Mouse (Mus musculus): Measurements from ENCODE around the gene Alkbh1. TPM values are rescaled to one million over a fixed set of nuclear protein-coding genes. Genes with fewer than 3 reads are reported as not detected.

Gene Alkbh1
- total and polyA plus RNA-seq, 3 experiments, result 41.4 to 48.9 TPM; not detected in 1

DNA sequence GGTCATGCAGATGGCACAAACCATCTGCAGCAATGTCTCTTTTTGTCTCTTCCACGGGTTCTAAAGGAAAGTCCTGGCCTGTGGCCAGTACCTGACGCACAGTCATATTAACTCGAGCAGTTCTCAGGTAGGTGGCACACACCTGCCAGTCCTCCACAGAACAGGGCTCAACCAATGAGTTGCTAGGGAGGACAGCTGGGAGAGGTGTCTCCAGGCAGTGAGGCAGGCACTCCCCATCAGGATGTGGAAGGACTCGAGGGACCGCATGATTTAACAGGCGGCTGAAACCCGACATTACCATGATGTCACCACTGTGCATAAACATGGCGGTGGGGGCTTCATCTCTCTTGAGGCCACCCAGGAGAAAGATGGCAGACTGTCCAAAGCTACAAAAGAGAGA lies 14.9 kb downstream of the Alkbh1 start:
- DNase-seq (ENCODE audit: low read depth, low spot score), result no peak
- Histone ChIP-seq H3K9ac (ENCODE audit: control insufficient read depth, low read depth, low read length, poor library complexity, severe bottlenecking) (no peak overlapping the region), H3K27me3 (ENCODE audit: control insufficient read depth in 1 of 2, insufficient read depth in 2 of 2, low read length in 2 of 2) (no peaks in the 10 kb centered on the region), H3K27ac (ENCODE audit: control insufficient read depth, low read depth, low read length) (no peak overlapping the region), H3K4me1 (ENCODE audit: control insufficient read depth in 1 of 2, insufficient read depth in 2 of 2, low read length in 2 of 2) (peaks cover 0 to 3% of the 10 kb centered on the region in 2 experiments; a peak in 2 of 4 replicates), H3K79me2 (ENCODE audit: control insufficient read depth, insufficient read depth, low read length, poor library complexity) (no peaks in the 10 kb centered on the region; the same call in 1 of the 2 replicates), H3K9me3 (replicated peaks; ENCODE audit: insufficient read depth, low read length) (no peaks in the 10 kb centered on the region), H3K4me3 (ENCODE audit: control insufficient read depth in 1 of 2, insufficient read depth in 1 of 2, low read depth in 2 of 2, low read length in 2 of 2) (no peak overlapping the region), H3K36me3 (ENCODE audit: control insufficient read depth in 1 of 2, insufficient read depth in 2 of 2, low read length in 2 of 2) (peaks cover 31 to 44% of the 10 kb centered on the region in 2 experiments)
- TF ChIP-seq MYC (IDR thresholded peaks at IDR 0.05; ENCODE audit: low read depth, low read length) (no peak), MEF2A (IDR thresholded peaks at IDR 0.05; ENCODE audit: extremely low read depth, insufficient replicate concordance, low read depth, low read length, poor library complexity, severe bottlenecking) (no peak), MAZ (IDR thresholded peaks at IDR 0.05; ENCODE audit: low read depth, low read length) (no peak), ZMIZ1 (IDR thresholded peaks at IDR 0.05; ENCODE audit: low read depth, low read length) (no peak), BHLHE40 (IDR thresholded peaks at IDR 0.05; ENCODE audit: borderline replicate concordance, low read depth, low read length) (no peak), CTCF (IDR thresholded peaks at IDR 0.05 in 2 of 3, conservative IDR thresholded peaks at IDR 0.05 in 1 of 3; ENCODE audit: control insufficient read depth in 1 of 3, insufficient read depth in 1 of 3, low read depth in 2 of 3, low read length in 3 of 3, poor library complexity in 1 of 3, severe bottlenecking in 1 of 3) (no peak)

DNA sequence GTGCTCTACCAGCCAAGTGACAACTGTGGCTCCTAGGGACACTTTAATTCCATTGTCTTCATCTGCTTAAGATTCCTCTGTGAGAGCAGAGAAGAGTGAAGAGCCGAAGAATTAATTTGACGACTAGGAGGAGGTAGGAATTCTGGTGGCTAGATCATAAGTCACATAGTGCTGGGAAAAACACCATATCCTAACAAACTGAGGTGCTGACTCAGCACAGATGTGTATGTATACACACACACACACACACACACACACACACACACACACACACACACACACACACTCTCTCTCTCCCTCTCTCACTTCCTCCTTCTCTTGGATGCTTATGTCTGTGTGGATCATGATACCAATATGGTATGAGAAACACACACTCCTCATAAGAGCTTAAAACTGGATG lies 15.5 kb downstream of the Alkbh1 start:
- DNase-seq (ENCODE audit: low read depth, low spot score), result no peak
- Histone ChIP-seq H3K9ac (ENCODE audit: control insufficient read depth, low read depth, low read length, poor library complexity, severe bottlenecking) (no peak overlapping the region), H3K9me3 (replicated peaks; ENCODE audit: insufficient read depth, low read length) (no peaks in the 10 kb centered on the region), H3K27ac (ENCODE audit: control insufficient read depth, low read depth, low read length) (no peak overlapping the region), H3K27me3 (ENCODE audit: control insufficient read depth in 1 of 2, insufficient read depth in 2 of 2, low read length in 2 of 2) (no peaks in the 10 kb centered on the region), H3K4me1 (ENCODE audit: control insufficient read depth in 1 of 2, insufficient read depth in 2 of 2, low read length in 2 of 2) (peaks cover 0 to 3% of the 10 kb centered on the region in 2 experiments; a peak in 2 of 4 replicates), H3K36me3 (ENCODE audit: control insufficient read depth in 1 of 2, insufficient read depth in 2 of 2, low read length in 2 of 2) (peaks cover 25 to 41% of the 10 kb centered on the region in 2 experiments), H3K79me2 (ENCODE audit: control insufficient read depth, insufficient read depth, low read length, poor library complexity) (no peaks in the 10 kb centered on the region; the same call in 1 of the 2 replicates), H3K4me3 (ENCODE audit: control insufficient read depth in 1 of 2, insufficient read depth in 1 of 2, low read depth in 2 of 2, low read length in 2 of 2) (no peak overlapping the region)
- TF ChIP-seq BHLHE40 (IDR thresholded peaks at IDR 0.05; ENCODE audit: borderline replicate concordance, low read depth, low read length), result no peak
- peak; percentile 72; the same call in 1 of the 2 replicates for TF ChIP-seq MAFK (IDR thresholded peaks at IDR 0.05; ENCODE audit: borderline replicate concordance, low read depth, low read length)
- no peak for TF ChIP-seq ZNF384 (IDR thresholded peaks at IDR 0.05; ENCODE audit: low read depth, low read length)
- peak in 1 of 2 experiments; percentile 7; a peak in 1 of 4 replicates for TF ChIP-seq POLR2A (IDR thresholded peaks at IDR 0.05; ENCODE audit: control insufficient read depth in 1 of 2, insufficient read depth in 1 of 2, low read depth in 1 of 2, low read length in 2 of 2, poor library complexity in 1 of 2)

DNA sequence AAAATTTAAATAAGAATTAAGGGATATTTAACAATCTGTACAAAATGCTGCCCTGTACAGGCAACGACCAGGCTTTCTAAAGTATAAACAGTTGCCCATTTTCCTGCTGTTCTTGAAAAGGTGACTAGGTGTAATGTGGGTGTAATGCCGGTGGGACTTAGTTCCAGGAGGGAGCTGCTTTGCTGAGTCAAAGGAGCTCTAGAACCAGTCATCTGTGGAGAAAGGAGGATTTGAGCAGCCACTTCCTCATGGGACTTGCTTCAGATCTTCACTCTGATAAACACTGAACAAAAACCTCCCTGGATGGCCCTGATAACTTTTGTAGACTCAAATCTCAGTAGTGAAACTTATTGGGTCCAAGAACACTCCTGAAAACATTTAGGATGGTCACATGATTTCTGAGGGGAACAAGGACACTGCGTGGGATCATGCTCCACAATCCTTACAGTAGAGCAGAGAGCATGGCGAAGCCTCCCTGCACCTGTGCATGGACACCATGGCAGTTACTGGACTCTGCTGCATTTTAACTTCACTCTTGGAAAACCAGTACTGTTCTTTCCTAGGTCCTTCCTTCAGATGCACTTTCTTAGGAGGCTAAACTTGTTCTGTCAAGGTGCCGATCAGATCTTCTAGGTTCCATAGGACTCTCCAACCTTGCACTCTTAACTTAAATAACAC lies 17.3 kb downstream of the Alkbh1 start:
- H3K27ac ChIP-seq (ENCODE audit: control insufficient read depth, low read depth, low read length), result no peak overlapping the region
- no peaks in the 10 kb centered on the region for H3K9me3 ChIP-seq (replicated peaks; ENCODE audit: insufficient read depth, low read length)
- H3K4me3 ChIP-seq (ENCODE audit: control insufficient read depth in 1 of 2, insufficient read depth in 1 of 2, low read depth in 2 of 2, low read length in 2 of 2), result no peak overlapping the region
- DNase-seq (ENCODE audit: low read depth, low spot score), result no peak
- H3K27me3 ChIP-seq (ENCODE audit: control insufficient read depth in 1 of 2, insufficient read depth in 2 of 2, low read length in 2 of 2), result no peaks in the 10 kb centered on the region
- no peaks in the 10 kb centered on the region for H3K79me2 ChIP-seq (ENCODE audit: control insufficient read depth, insufficient read depth, low read length, poor library complexity)
- H3K4me1 ChIP-seq (ENCODE audit: control insufficient read depth in 1 of 2, insufficient read depth in 2 of 2, low read length in 2 of 2), result peaks cover 0 to 5% of the 10 kb centered on the region in 2 experiments; a peak in 2 of 4 replicates
- no peak overlapping the region for H3K9ac ChIP-seq (ENCODE audit: control insufficient read depth, low read depth, low read length, poor library complexity, severe bottlenecking)
- peaks cover 10 to 41% of the 10 kb centered on the region in 2 experiments for H3K36me3 ChIP-seq (ENCODE audit: control insufficient read depth in 1 of 2, insufficient read depth in 2 of 2, low read length in 2 of 2)
- TF ChIP-seq POLR2A (IDR thresholded peaks at IDR 0.05; ENCODE audit: control insufficient read depth in 1 of 2, insufficient read depth in 1 of 2, low read depth in 1 of 2, low read length in 2 of 2, poor library complexity in 1 of 2), result peak in 1 of 2 experiments; percentile 32; a peak in 1 of 4 replicates
- peak; percentile 76 for TF ChIP-seq RCOR1 (IDR thresholded peaks at IDR 0.05; ENCODE audit: low read depth, low read length)
- TF ChIP-seq USF1 (IDR thresholded peaks at IDR 0.05; ENCODE audit: low read depth, low read length), result peak; percentile 27; the same call in 1 of the 2 replicates
- TF ChIP-seq ETS1 (IDR thresholded peaks at IDR 0.05; ENCODE audit: low read depth, low read length), result no peak
- TF ChIP-seq TCF12 (IDR thresholded peaks at IDR 0.05; ENCODE audit: low read depth, low read length), result peak; percentile 30; the same call in 1 of the 2 replicates
- TF ChIP-seq GATA1 (IDR thresholded peaks at IDR 0.05; ENCODE audit: low read depth, low read length), result peak; percentile 69
- TF ChIP-seq UBTF (IDR thresholded peaks at IDR 0.05; ENCODE audit: borderline replicate concordance, insufficient read depth, low read depth, low read length), result no peak
- TF ChIP-seq POLR2AphosphoS2 (IDR thresholded peaks at IDR 0.05; ENCODE audit: low read length), result peak; percentile 63
